Mouse (Mus musculus): Measurements from ENCODE around the gene Trp53bp2. TPM values are rescaled to one million over a fixed set of nuclear protein-coding genes. Genes with fewer than 3 reads are reported as not detected.

The Trp53bp2 gene
- total and polyA plus RNA-seq, 3 experiments: 2.6 to 15.1 TPM; not detected in 1

DNA sequence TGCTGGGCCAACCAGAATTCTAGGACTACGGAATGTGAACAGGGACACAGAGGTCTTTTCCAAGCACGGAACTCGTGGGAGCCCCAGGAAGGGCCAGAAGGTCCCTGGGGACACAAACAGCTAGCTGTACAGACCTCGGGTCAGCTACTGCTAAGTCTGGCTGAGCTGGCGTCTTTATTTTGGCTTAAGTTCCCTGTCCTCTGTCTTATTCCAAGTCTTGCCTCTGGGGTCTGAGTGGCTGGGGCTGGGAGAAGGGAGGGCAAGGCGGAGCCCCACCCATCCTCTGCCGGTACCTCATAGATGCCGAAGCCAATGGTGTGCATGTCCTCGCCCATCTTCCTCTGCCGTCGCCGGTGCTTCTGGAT is 74.9 kb downstream of the Trp53bp2 start:
- Histone ChIP-seq H3K9me3 (replicated peaks; ENCODE audit: insufficient read depth, low read length) (no peaks in the 10 kb centered on the region), H3K79me2 (ENCODE audit: control insufficient read depth, insufficient read depth, low read length, poor library complexity) (no peaks in the 10 kb centered on the region), H3K36me3 (ENCODE audit: control insufficient read depth in 1 of 2, insufficient read depth in 2 of 2, low read length in 2 of 2) (no peaks in the 10 kb centered on the region), H3K4me3 (ENCODE audit: control insufficient read depth in 1 of 2, insufficient read depth in 1 of 2, low read depth in 2 of 2, low read length in 2 of 2) (no peak overlapping the region), H3K9ac (ENCODE audit: control insufficient read depth, low read depth, low read length, poor library complexity, severe bottlenecking) (no peak overlapping the region), H3K27ac (ENCODE audit: control insufficient read depth, low read depth, low read length) (no peak overlapping the region), H3K4me1 (ENCODE audit: control insufficient read depth in 1 of 2, insufficient read depth in 2 of 2, low read length in 2 of 2) (no peaks in the 10 kb centered on the region), H3K27me3 (ENCODE audit: control insufficient read depth in 1 of 2, insufficient read depth in 2 of 2, low read length in 2 of 2) (no peaks in the 10 kb centered on the region)
- no peak for DNase-seq (ENCODE audit: low read depth, low spot score)
- TF ChIP-seq HCFC1 (IDR thresholded peaks at IDR 0.05; ENCODE audit: low read depth, low read length) (no peak), MAZ (IDR thresholded peaks at IDR 0.05; ENCODE audit: low read depth, low read length) (no peak), ZMIZ1 (IDR thresholded peaks at IDR 0.05; ENCODE audit: low read depth, low read length) (no peak), TBP (IDR thresholded peaks at IDR 0.05; ENCODE audit: low read depth, low read length) (no peak), NRF1 (IDR thresholded peaks at IDR 0.05; ENCODE audit: insufficient read depth, low read depth, low read length, poor library complexity, severe bottlenecking) (no peak), NELFE (IDR thresholded peaks at IDR 0.05; ENCODE audit: low read depth, low read length) (no peak)

DNA sequence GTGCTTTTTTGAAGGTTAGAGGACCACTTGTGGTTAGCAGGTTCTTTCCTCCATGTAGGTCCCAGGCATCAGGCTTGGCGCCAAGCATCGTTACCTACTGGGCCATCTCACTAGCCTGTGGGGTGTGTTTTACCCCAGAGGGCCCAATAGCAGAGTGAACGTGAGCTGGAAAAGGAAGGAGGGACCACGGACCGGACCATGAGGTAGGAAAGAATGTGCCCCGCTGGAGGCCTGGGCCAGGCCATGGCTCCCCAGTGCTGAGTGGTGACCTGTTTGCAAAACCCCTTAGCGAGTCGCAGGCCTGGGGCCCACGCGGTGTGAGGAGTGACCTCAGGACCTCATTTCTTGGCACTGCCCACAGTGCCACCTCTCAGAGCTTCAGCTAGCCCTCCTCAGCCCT is 79.5 kb downstream of the Trp53bp2 start:
- H3K9me3 ChIP-seq (replicated peaks; ENCODE audit: insufficient read depth, low read length): no peaks in the 10 kb centered on the region
- peaks cover 0 to 5% of the 10 kb centered on the region in 2 experiments; a peak in 2 of 4 replicates for H3K4me1 ChIP-seq (ENCODE audit: control insufficient read depth in 1 of 2, insufficient read depth in 2 of 2, low read length in 2 of 2)
- peaks cover 0 to 7% of the 10 kb centered on the region in 2 experiments; a peak in 2 of 4 replicates for H3K36me3 ChIP-seq (ENCODE audit: control insufficient read depth in 1 of 2, insufficient read depth in 2 of 2, low read length in 2 of 2)
- no peak overlapping the region for H3K9ac ChIP-seq (ENCODE audit: control insufficient read depth, low read depth, low read length, poor library complexity, severe bottlenecking)
- no peak for DNase-seq (ENCODE audit: low read depth, low spot score)
- TF ChIP-seq GABPA (IDR thresholded peaks at IDR 0.05; ENCODE audit: low read depth, low read length) (no peak), BHLHE40 (IDR thresholded peaks at IDR 0.05; ENCODE audit: borderline replicate concordance, low read depth, low read length) (no peak), USF1 (IDR thresholded peaks at IDR 0.05; ENCODE audit: low read depth, low read length) (no peak), GATA1 (IDR thresholded peaks at IDR 0.05; ENCODE audit: low read depth, low read length) (no peak), ELF1 (IDR thresholded peaks at IDR 0.05; ENCODE audit: low read depth, low read length) (no peak), SMC3 (IDR thresholded peaks at IDR 0.05; ENCODE audit: low read depth, low read length) (no peak), HCFC1 (IDR thresholded peaks at IDR 0.05; ENCODE audit: low read depth, low read length) (no peak), MAFK (IDR thresholded peaks at IDR 0.05; ENCODE audit: borderline replicate concordance, low read depth, low read length) (no peak), MAZ (IDR thresholded peaks at IDR 0.05; ENCODE audit: low read depth, low read length) (no peak), RAD21 (IDR thresholded peaks at IDR 0.05; ENCODE audit: low read depth, low read length) (no peak), NELFE (IDR thresholded peaks at IDR 0.05; ENCODE audit: low read depth, low read length) (no peak), POLR2A (IDR thresholded peaks at IDR 0.05; ENCODE audit: control insufficient read depth in 1 of 2, insufficient read depth in 1 of 2, low read depth in 1 of 2, low read length in 2 of 2, poor library complexity in 1 of 2) (no peak), SIN3A (IDR thresholded peaks at IDR 0.05; ENCODE audit: low read length) (no peak), POLR2AphosphoS5 (IDR thresholded peaks at IDR 0.05; ENCODE audit: borderline replicate concordance, low read depth, low read length) (no peak)
- H3K27me3 ChIP-seq (ENCODE audit: control insufficient read depth in 1 of 2, insufficient read depth in 2 of 2, low read length in 2 of 2): no peaks in the 10 kb centered on the region
- H3K79me2 ChIP-seq (ENCODE audit: control insufficient read depth, insufficient read depth, low read length, poor library complexity): no peaks in the 10 kb centered on the region
- H3K27ac ChIP-seq (ENCODE audit: control insufficient read depth, low read depth, low read length): no peak overlapping the region
- no peak overlapping the region for H3K4me3 ChIP-seq (ENCODE audit: control insufficient read depth in 1 of 2, insufficient read depth in 1 of 2, low read depth in 2 of 2, low read length in 2 of 2)
